Mouse (Mus musculus): ENCODE results near the gene Rprd1b.
"Not testable (repeated sequence)": the region's sequence is repeated elsewhere in the genome, so short reads cannot be mapped to it uniquely, and the experiment has no call there.

The Rprd1b gene

GRCm38 (mm10) chr2:158046186-158046585 lies 17.9 kb downstream of the Rprd1b start:
- no peak for DNase-seq

- peak; percentile 49 for DNase-seq
These were observed 19.6 kb downstream of the Rprd1b start for GRCm38 (mm10) chr2:158047903-158048302.

GRCm38 (mm10) chr2:158048718-158049117 lies 20.4 kb downstream of the Rprd1b start:
- no peak for DNase-seq

- no peak for DNase-seq
These were observed 21.8 kb downstream of the Rprd1b start for GRCm38 (mm10) chr2:158050116-158050515.

- DNase-seq, result no peak
These were observed 26.3 kb downstream of the Rprd1b start for GRCm38 (mm10) chr2:158054596-158054995.

- not testable (repeated sequence) for DNase-seq
These were observed 27.1 kb downstream of the Rprd1b start for GRCm38 (mm10) chr2:158055383-158055782.

GRCm38 (mm10) chr2:158057030-158057429 lies 28.7 kb downstream of the Rprd1b start:
- DNase-seq, result no peak

- DNase-seq, result peak; percentile 33
These were observed 30.2 kb downstream of the Rprd1b start for GRCm38 (mm10) chr2:158058534-158058933.

- no peak for DNase-seq
These were observed 31.4 kb downstream of the Rprd1b start for GRCm38 (mm10) chr2:158059666-158060105.

- no peak for DNase-seq
These were observed 34.7 kb downstream of the Rprd1b start for GRCm38 (mm10) chr2:158063036-158063435.

GRCm38 (mm10) chr2:158064571-158065048 lies 36.3 kb downstream of the Rprd1b start:
- no peak for DNase-seq

- no peak for DNase-seq
These were observed 36.8 kb downstream of the Rprd1b start for GRCm38 (mm10) chr2:158065064-158065463.

- DNase-seq, result no peak
These were observed 38.2 kb downstream of the Rprd1b start for GRCm38 (mm10) chr2:158066456-158066855.

GRCm38 (mm10) chr2:158067260-158067824 lies 39.0 kb downstream of the Rprd1b start:
- no peak for DNase-seq

GRCm38 (mm10) chr2:158068444-158068971 lies 40.2 kb downstream of the Rprd1b start:
- DNase-seq, result no peak

- DNase-seq, result no peak
These were observed 42.8 kb downstream of the Rprd1b start for GRCm38 (mm10) chr2:158070885-158071632.

GRCm38 (mm10) chr2:158071633-158071995 lies 43.3 kb downstream of the Rprd1b start:
- DNase-seq, result no peak

- no peak for DNase-seq
These were observed 46.5 kb downstream of the Rprd1b start for GRCm38 (mm10) chr2:158074835-158075234.

- no peak for DNase-seq
These were observed 48.4 kb downstream of the Rprd1b start for GRCm38 (mm10) chr2:158076690-158077089.

- DNase-seq, result no peak
These were observed 49.7 kb downstream of the Rprd1b start for GRCm38 (mm10) chr2:158077981-158078380.

GRCm38 (mm10) chr2:158078971-158079370 lies 50.7 kb downstream of the Rprd1b start:
- DNase-seq, result no peak

GRCm38 (mm10) chr2:158079843-158080395 lies 51.6 kb downstream of the Rprd1b start:
- DNase-seq, result peak; percentile 19

- no peak for DNase-seq
These were observed 52.4 kb downstream of the Rprd1b start for GRCm38 (mm10) chr2:158080622-158081241.
